Mouse (Mus musculus) lung, adult 2 months (tissue): ENCODE measurements at regions not wholly inside any gene's neighbourhood (a gene's known extent, or its start where the extent isn't known, plus 50 kb on each side); places are given as distances from the start of the nearest gene placed in this dataset.

ENCODE experiments used
- CTCF ChIP-seq: fragments of 200-500 bp; IDR thresholded peaks from 2 replicates; pipeline ENCODE4 v1.5.1; 2011; ENCODE audit warnings: mild to moderate bottlenecking, low read length, control low read depth; ENCODE audit not compliant: insufficient read depth
- POLR2A ChIP-seq: fragments of 200-500 bp; IDR thresholded peaks from 2 replicates; pipeline ENCODE4 v1.6.1; 2011; ENCODE audit warnings: low read depth, mild to moderate bottlenecking, control low read depth, low read length, borderline replicate concordance; ENCODE audit errors: extremely low read depth

- TF ChIP-seq POLR2A (no peak), CTCF (no peak)
These were observed 971.5 kb upstream of the Cited2 start for GRCm38 (mm10) chr10:16751546-16751945.
